Mouse (Mus musculus): Measurements from ENCODE around the gene F2rl1. TPM values are rescaled to one million over a fixed set of nuclear protein-coding genes. Genes with fewer than 3 reads are reported as not detected.

F2rl1 gene
- polyA plus RNA-seq, 1 experiment from 2014 or later = 4.5 TPM

DNA sequence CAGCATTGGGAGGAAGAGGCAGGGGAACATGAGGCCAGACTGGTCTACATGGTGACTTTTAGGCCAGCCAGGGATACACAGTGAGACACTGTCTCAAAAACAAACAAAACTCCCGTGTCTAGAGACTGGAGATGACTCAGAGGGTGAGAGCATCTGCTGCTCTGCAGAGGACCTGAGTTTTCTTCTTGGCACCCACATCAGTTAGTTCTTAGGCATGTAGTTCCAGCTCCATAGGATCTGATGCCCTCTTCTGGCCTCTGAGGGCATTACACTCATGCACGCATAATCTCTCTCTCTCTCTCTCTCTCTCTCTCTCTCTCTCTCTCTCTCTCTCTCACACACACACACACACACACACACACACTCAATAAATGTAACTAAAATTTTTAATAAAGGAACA lies 54.1 kb downstream of the F2rl1 start:
- ATAC-seq (ENCODE audit: insufficient read depth) (no peak), DNase-seq (peak; percentile 43)
- peak; percentile 68 for TF ChIP-seq CTCF (IDR thresholded peaks at IDR 0.05; ENCODE audit: low read depth)
- Histone ChIP-seq H3K9me3 (ENCODE audit: low read depth, low read length) (no peaks in the 10 kb centered on the region), H3K27me3 (ENCODE audit: insufficient read depth, low read length) (no peaks in the 10 kb centered on the region), H3K4me3 (ENCODE audit: low read depth, low read length) (no peak overlapping the region), H3K27ac (ENCODE audit: low read depth) (no peak overlapping the region), H3K4me1 (ENCODE audit: insufficient read depth) (peaks cover 4% of the 10 kb centered on the region; the same call in 1 of the 2 replicates), H3K9ac (no peak overlapping the region), H3K4me2 (no peak overlapping the region), H3K36me3 (ENCODE audit: insufficient read depth) (no peaks in the 10 kb centered on the region)
- WGBS = 60% methylated on average over 2 of the region's 2 CpGs

Other genes starting within 250 kb of the F2rl1 start
- gene Zbed3, start 201.6 kb downstream of the F2rl1 start, polyA plus RNA-seq (2014; fragmentation: Nextera tagmentation; extraction: Ambion mirVana) = 73.5 and 74.9 TPM in 2 replicates
- gene Aggf1, start 149.9 kb downstream of the F2rl1 start, polyA plus RNA-seq (2014; fragmentation: Nextera tagmentation; extraction: Ambion mirVana) = 32.2 and 35.7 TPM in 2 replicates
- gene Crhbp, start 80.3 kb downstream of the F2rl1 start, polyA plus RNA-seq (2014; fragmentation: Nextera tagmentation; extraction: Ambion mirVana) = 0.11 TPM in 1 of 2 replicates, not detected in the other
- gene S100z, start 46.5 kb downstream of the F2rl1 start, polyA plus RNA-seq (2014; fragmentation: Nextera tagmentation; extraction: Ambion mirVana) = 0.74 TPM in 1 of 2 replicates, not detected in the other
- gene F2r, start 93.3 kb upstream of the F2rl1 start, polyA plus RNA-seq (2014; fragmentation: Nextera tagmentation; extraction: Ambion mirVana) = 109 and 110 TPM in 2 replicates
- gene F2rl2, start 171.6 kb upstream of the F2rl1 start, polyA plus RNA-seq (2014; fragmentation: Nextera tagmentation; extraction: Ambion mirVana) = 0.91 and 1.3 TPM in 2 replicates

Measured in lung, embryonic 14.5 days (tissue).